Mouse (Mus musculus) liver, embryonic 14.5 days (tissue): ENCODE data around the gene Fam221a.

Experiments
- CTCF ChIP-seq: IDR thresholded peaks from 2 replicates; pipeline ENCODE4 v1.5.1; 2016; ENCODE audit warnings: antibody characterized with exemption, low read depth, control low read depth
- EP300 ChIP-seq: IDR thresholded peaks from 2 replicates; pipeline ENCODE4 v1.6.1; 2016; ENCODE audit warnings: antibody characterized with exemption, low read depth

DNA sequence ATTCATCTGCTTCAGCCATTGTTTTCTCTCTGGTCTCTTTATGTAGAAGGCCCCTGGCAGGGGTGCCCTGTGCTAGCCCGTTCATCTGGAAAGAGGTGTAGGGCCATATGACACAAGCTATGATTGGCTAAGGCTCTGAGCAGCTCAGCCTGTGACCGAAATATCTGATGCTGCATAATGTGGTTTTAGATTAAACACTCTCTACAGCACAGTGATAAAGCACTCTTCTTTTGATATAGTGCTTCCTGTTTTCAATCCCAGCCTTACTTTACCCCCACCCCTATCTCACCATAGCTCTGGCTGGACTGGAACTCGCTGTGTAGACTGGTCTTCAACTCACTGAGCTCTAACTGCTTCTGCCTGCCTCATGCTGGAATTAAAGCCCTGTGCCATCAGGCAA lies 46.2 kb upstream of the Fam221a start:
- no peak for TF ChIP-seq CTCF
- TF ChIP-seq EP300 = no peak
